Mouse (Mus musculus) CH12.LX (cell line): ENCODE measurements around the gene Rasal1. TPM values are rescaled to one million over a fixed set of nuclear protein-coding genes. Genes with fewer than 3 reads are reported as not detected.

Experiments used
- DNase-seq: peaks from one replicate; pipeline ENCODE4 v3.0.0-alpha.2; 2013; ENCODE audit errors: extremely low read depth
- H3K27ac ChIP-seq: 2 replicates; pipeline ENCODE4 v1.5.1; 2012; ENCODE audit warnings: low read depth, mild to moderate bottlenecking, control low read depth, moderate library complexity; ENCODE audit not compliant: insufficient read depth
- H3K27me3 ChIP-seq: replicated peaks from 2 replicates; pipeline ENCODE3; 2012; ENCODE audit warnings: inconsistent platforms
- H3K36me3 ChIP-seq, 2 experiments: replicated peaks in 1 of 2; 2 replicates each; pipeline versions ENCODE3 to v1.6.1; 2012; ENCODE audit warnings: inconsistent platforms in 1 of 2, low read length in 1 of 2, mild to moderate bottlenecking in 1 of 2, mixed read lengths in 1 of 2, moderate library complexity in 1 of 2; ENCODE audit not compliant: control insufficient read depth in 1 of 2, insufficient read depth in 1 of 2
- H3K4me1 ChIP-seq, 2 experiments: 2 replicates each; pipeline ENCODE4 v1.6.1; 2012; ENCODE audit warnings: inconsistent platforms in 1 of 2, moderate library complexity in 1 of 2; ENCODE audit not compliant: insufficient read depth in 2 of 2, control insufficient read depth in 1 of 2
- H3K4me2 ChIP-seq: 2 replicates; pipeline ENCODE4 v1.6.1; 2012; ENCODE audit warnings: low read depth, mild to moderate bottlenecking, control low read depth; ENCODE audit not compliant: poor library complexity, insufficient read depth, severe bottlenecking
- H3K4me3 ChIP-seq, 3 experiments: fragments of 150-350 bp in 1 of 3; sonication (generic) in 1 of 3; replicated peaks in 1 of 3; 2 replicates each; pipeline versions ENCODE3 to v1.5.1; 2011 to 2012; ENCODE audit warnings: low read depth in 2 of 3, low read length in 2 of 3, mild to moderate bottlenecking in 2 of 3, moderate library complexity in 2 of 3, control low read depth in 1 of 3, improper control_type of control experiment in 1 of 3, inconsistent platforms in 1 of 3, mixed read lengths in 1 of 3; ENCODE audit not compliant: poor library complexity in 1 of 3
- H3K79me2 ChIP-seq: replicated peaks from 2 replicates; pipeline ENCODE4 v1.6.1; 2012; ENCODE audit warnings: mild to moderate bottlenecking, moderate library complexity; ENCODE audit not compliant: control insufficient read depth, poor library complexity, insufficient read depth, severe bottlenecking; ENCODE audit errors: extremely low read depth
- H3K9ac ChIP-seq: 2 replicates; pipeline ENCODE4 v1.6.1; 2012; ENCODE audit warnings: low read depth, mild to moderate bottlenecking, control low read depth, moderate library complexity; ENCODE audit not compliant: insufficient read depth
- H3K9me3 ChIP-seq: replicated peaks from 2 replicates; pipeline ENCODE3; 2012; ENCODE audit warnings: low read length, inconsistent platforms, mixed read lengths
- BHLHE40 ChIP-seq: IDR thresholded peaks from 2 replicates; pipeline ENCODE4 v1.6.1; 2011; ENCODE audit warnings: mild to moderate bottlenecking, low read depth, low read length, improper control_type of control experiment
- CHD1 ChIP-seq: IDR thresholded peaks from 2 replicates; pipeline ENCODE4 v1.6.1; 2012; ENCODE audit warnings: low read depth, low read length, improper control_type of control experiment, inconsistent platforms
- CTCF ChIP-seq, 2 experiments: IDR thresholded peaks in 1 of 2; conservative IDR thresholded peaks in 1 of 2; 2 replicates each; pipeline ENCODE4 v1.5.1; 2011 to 2012; ENCODE audit warnings: low read depth in 2 of 2, low read length in 2 of 2, improper control_type of control experiment in 1 of 2, inconsistent platforms in 1 of 2, mild to moderate bottlenecking in 1 of 2, moderate library complexity in 1 of 2
- EP300 ChIP-seq: IDR thresholded peaks from 2 replicates; pipeline ENCODE4 v1.6.1; 2011; ENCODE audit warnings: low read length, improper control_type of control experiment
- GABPA ChIP-seq: IDR thresholded peaks from 2 replicates; pipeline ENCODE4 v1.6.1; 2012; ENCODE audit warnings: low read depth, low read length, improper control_type of control experiment, inconsistent platforms; ENCODE audit not compliant: insufficient replicate concordance
- JUN ChIP-seq: IDR thresholded peaks from 2 replicates; pipeline ENCODE4 v1.6.1; 2011; ENCODE audit warnings: low read depth, mild to moderate bottlenecking, low read length, improper control_type of control experiment, moderate library complexity; ENCODE audit not compliant: insufficient read depth
- JUND ChIP-seq: conservative IDR thresholded peaks from 2 replicates; pipeline ENCODE4 v1.6.1; 2011; ENCODE audit warnings: low read depth, low read length, improper control_type of control experiment
- KAT2A ChIP-seq: IDR thresholded peaks from 2 replicates; pipeline ENCODE4 v1.6.1; 2012; ENCODE audit warnings: low read length, improper control_type of control experiment, inconsistent platforms; ENCODE audit not compliant: insufficient replicate concordance
- MAFK ChIP-seq: IDR thresholded peaks from 2 replicates; pipeline ENCODE4 v1.6.1; 2011; ENCODE audit warnings: low read length, improper control_type of control experiment; ENCODE audit not compliant: insufficient replicate concordance
- MAX ChIP-seq: IDR thresholded peaks from 2 replicates; pipeline ENCODE4 v1.6.1; 2011; ENCODE audit warnings: low read length, improper control_type of control experiment
- MEF2A ChIP-seq: IDR thresholded peaks from 2 replicates; pipeline ENCODE4 v1.6.1; 2014; ENCODE audit warnings: low read depth, mild to moderate bottlenecking, inconsistent platforms, low read length, improper control_type of control experiment, borderline replicate concordance
- MXI1 ChIP-seq: IDR thresholded peaks from 2 replicates; pipeline ENCODE4 v1.6.1; 2011; ENCODE audit warnings: mild to moderate bottlenecking, low read depth, low read length, improper control_type of control experiment
- NELFE ChIP-seq: IDR thresholded peaks from 2 replicates; pipeline ENCODE4 v1.6.1; 2011; ENCODE audit warnings: low read depth, low read length, improper control_type of control experiment
- PAX5 ChIP-seq: IDR thresholded peaks from 2 replicates; pipeline ENCODE4 v1.6.1; 2012; ENCODE audit warnings: low read length, inconsistent platforms, mixed read lengths
- POLR2A ChIP-seq: IDR thresholded peaks from 2 replicates; pipeline ENCODE4 v1.6.1; 2011; ENCODE audit warnings: low read depth, mild to moderate bottlenecking, improper control_type of control experiment, low read length
- POLR2AphosphoS2 ChIP-seq: IDR thresholded peaks from 2 replicates; pipeline ENCODE4 v1.6.1; 2011; ENCODE audit warnings: low read depth, low read length, improper control_type of control experiment
- TCF12 ChIP-seq: IDR thresholded peaks from 2 replicates; pipeline ENCODE4 v1.6.1; 2014; ENCODE audit warnings: low read depth, mild to moderate bottlenecking, inconsistent platforms, low read length, improper control_type of control experiment
- ZC3H11A ChIP-seq: IDR thresholded peaks from 2 replicates; pipeline ENCODE4 v1.6.1; 2012; ENCODE audit warnings: low read depth, mild to moderate bottlenecking, inconsistent platforms, low read length, improper control_type of control experiment
- ZMIZ1 ChIP-seq: IDR thresholded peaks from 2 replicates; pipeline ENCODE4 v1.6.1; 2012; ENCODE audit warnings: low read depth, mild to moderate bottlenecking, inconsistent platforms, low read length, improper control_type of control experiment
- dilution Hi-C: fragments of 300-500 bp; cut with MboI; formaldehyde crosslinking; loops from 2 replicates; pipeline ENCODE4 v1.14.3; 2020; ENCODE audit warnings: low sequenced_read_pairs; ENCODE audit not compliant: extremely low pct_unique_long_range_greater_than_20kb, extremely low pct_ligation_motif_present
- in situ Hi-C: fragments of 300-500 bp; cut with MboI; formaldehyde crosslinking; loops from 3 replicates; pipeline ENCODE4 v1.14.3; 2019; ENCODE audit warnings: low sequenced_read_pairs, low pct_ligation_motif_present, low pct_unique_long_range_greater_than_20kb, mixed read lengths
- polyA plus RNA-seq: library from polyadenylated mRNA; unstranded; fragments of >175 nt; gene quantifications from 2 replicates; pipeline ENCODE4 v1.2.1, GENCODE M21; 2012; ENCODE audit warnings: low read depth; ENCODE audit not compliant: insufficient read length
- total RNA-seq, 2 experiments: library from RNA; depleted of rRNA; stranded (reverse); fragments of 300-350 nt in 1 of 2; fragments of >200 nt in 1 of 2; gene quantifications; 2 replicates each; pipeline ENCODE4 v1.2.3; 2012 to 2014

The Rasal1 gene
- total and polyA plus RNA-seq, 3 experiments: 11.7 to 21.4 (median 15.6) TPM

GRCm38 (mm10) chr5:120651230-120651629 lies 2.6 kb downstream of the Rasal1 start:
- H3K4me2 ChIP-seq: no peak overlapping the region
- H3K4me3 ChIP-seq: no peak overlapping the region
- H3K4me1 ChIP-seq: peaks cover 24 to 60% of the 10 kb centered on the region in 2 experiments
- H3K9me3 ChIP-seq: no peaks in the 10 kb centered on the region
- in situ Hi-C loops (no loop called here), dilution Hi-C loops (no loop called here)
- H3K79me2 ChIP-seq: no peaks in the 10 kb centered on the region
- H3K36me3 ChIP-seq: peaks cover 10 to 34% of the 10 kb centered on the region in 2 experiments
- H3K27ac ChIP-seq: no peak overlapping the region
- DNase-seq: no peak
- H3K9ac ChIP-seq: no peak overlapping the region
- no peaks in the 10 kb centered on the region for H3K27me3 ChIP-seq
- no peak for TF ChIP-seq POLR2AphosphoS2

GRCm38 (mm10) chr5:120652915-120653701 lies 4.5 kb downstream of the Rasal1 start:
- no peak for DNase-seq
- Histone ChIP-seq H3K27ac (no peak overlapping the region), H3K4me1 (peaks cover 19 to 50% of the 10 kb centered on the region in 2 experiments), H3K9me3 (no peaks in the 10 kb centered on the region), H3K27me3 (no peaks in the 10 kb centered on the region), H3K4me3 (no peak overlapping the region), H3K36me3 (peaks cover 10 to 53% of the 10 kb centered on the region in 2 experiments), H3K4me2 (no peak overlapping the region), H3K9ac (no peak overlapping the region), H3K79me2 (no peaks in the 10 kb centered on the region)
- dilution Hi-C loops (no loop called here), in situ Hi-C loops (no loop called here)
- TF ChIP-seq NELFE (no peak), ZC3H11A (no peak), KAT2A (no peak), POLR2AphosphoS2 (no peak), CTCF (conservative IDR thresholded peaks at IDR 0.05 in 1 of 2, IDR thresholded peaks at IDR 0.05 in 1 of 2; ENCODE audit: low read depth in 2 of 2, low read length in 2 of 2) (no peak), ZMIZ1 (no peak), MXI1 (no peak), POLR2A (no peak), MEF2A (no peak), GABPA (no peak), BHLHE40 (no peak), MAX (no peak), JUND (no peak), TCF12 (no peak), MAFK (no peak), CHD1 (no peak), JUN (no peak), EP300 (no peak), PAX5 (no peak)
